Mouse (Mus musculus): ENCODE data around the gene Fam181a.

Fam181a gene

DNA sequence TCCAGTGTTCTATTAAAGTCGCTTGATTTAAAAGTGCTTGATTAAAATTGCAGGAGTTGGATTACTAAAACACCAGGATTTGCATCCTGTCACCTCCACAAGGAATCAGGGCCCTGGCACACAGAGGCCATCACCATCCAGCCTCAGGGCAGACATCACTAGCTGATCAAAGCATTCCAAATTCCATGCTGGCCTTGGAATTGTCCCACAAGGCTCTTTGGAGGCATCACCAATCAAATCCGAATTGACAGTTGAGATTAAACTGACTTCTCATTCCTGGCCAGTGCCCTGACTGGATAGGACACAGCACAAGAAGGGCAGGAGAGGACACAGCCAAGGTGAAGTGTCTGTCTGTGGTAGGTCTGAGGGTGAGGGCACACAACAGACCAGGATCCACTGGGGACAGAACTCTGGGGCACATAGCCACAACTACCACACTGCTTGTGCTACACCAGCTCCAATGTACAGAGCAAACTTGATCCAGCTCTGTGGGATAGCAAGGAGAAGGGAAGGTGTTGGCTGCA is at the start of gene Fam181a:
Fam181a (plus strand) TSS at position 232 of the 524 bp plus-strand sequence.
- DNase-seq (ENCODE audit: low spot score in 2 of 2): no peak

DNA sequence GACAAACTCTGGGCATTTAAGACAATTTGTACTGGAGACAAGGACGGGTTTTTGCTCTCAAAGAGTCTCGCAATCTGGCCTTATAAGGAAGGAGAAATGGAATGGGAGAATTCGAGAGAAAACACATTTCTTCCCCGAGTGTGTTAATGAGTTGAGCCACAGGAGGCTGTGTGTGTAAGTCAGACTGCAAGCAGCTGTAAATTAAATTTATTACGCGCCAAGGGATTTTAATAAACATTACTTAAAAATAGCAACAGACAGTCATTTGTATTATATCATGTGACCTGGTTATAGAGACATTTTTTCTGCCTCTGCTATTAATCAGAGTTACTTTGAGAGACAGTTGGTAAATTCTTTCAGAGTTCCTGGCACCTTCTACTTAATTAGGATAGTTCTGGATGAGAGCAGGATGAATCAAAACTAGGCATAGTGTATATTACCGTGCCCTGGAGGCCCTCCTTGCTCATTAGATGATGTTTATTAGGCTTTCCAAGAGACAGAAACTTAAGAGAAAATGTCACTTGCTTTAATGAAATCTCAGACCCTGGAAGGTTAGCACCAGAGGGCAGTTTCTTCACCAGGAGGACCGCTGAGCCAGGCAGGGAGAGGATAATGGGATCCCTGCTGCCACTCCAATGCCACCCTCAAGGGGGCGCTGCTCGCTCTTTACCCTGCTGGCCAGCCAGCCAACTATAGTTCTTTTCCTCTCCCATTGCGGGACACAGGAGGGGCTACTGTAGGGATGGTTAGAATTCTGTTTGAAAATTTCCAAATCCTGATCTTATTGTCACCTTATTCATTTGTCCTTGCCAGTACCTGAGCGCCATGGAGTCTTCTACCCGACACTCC is 48.5 kb upstream of the Fam181a start:
- DNase-seq (ENCODE audit: low spot score in 2 of 2): peak in 1 of 2 experiments; percentile 18

DNA sequence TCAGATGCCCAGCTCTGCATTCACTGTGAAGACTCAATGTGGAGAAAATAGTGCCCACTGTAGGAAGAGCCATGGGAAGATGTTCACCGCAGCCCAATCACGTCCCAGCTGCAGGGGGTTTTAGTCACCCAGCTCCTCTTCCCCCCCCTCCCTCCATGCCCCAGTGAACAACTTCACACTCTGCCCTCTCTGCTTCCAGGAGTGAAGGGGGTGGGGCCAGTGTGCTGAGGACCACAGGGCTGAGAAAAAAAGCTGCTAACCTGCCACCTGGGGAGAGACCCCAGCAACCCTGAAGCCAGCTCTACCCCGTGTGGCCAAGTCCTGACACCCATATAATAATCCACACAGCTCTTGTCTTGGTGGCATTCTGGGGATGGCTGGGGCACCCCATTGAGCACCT is 44.2 kb upstream of the Fam181a start:
- DNase-seq (ENCODE audit: low spot score in 2 of 2): no peak

DNA sequence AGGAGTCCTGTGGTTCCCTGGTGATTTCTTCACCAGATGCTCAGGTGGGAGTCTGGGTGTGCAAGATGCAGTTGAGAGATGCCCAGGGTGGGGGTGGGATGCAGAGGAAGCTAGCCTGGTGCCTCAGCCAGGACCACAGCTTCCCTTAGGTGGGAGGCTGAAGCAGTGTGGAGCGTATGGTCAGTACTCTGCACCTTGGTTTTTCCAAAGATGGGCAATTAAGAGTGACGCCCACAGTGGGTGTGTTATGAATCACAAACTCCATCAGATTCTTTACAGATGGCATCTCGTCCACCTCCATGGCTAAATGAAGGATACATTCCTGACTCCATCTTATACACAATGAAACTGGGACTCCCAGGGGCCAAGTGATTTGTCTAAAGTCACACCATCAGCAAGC is 38.6 kb upstream of the Fam181a start:
- DNase-seq (ENCODE audit: low spot score in 2 of 2): no peak

DNA sequence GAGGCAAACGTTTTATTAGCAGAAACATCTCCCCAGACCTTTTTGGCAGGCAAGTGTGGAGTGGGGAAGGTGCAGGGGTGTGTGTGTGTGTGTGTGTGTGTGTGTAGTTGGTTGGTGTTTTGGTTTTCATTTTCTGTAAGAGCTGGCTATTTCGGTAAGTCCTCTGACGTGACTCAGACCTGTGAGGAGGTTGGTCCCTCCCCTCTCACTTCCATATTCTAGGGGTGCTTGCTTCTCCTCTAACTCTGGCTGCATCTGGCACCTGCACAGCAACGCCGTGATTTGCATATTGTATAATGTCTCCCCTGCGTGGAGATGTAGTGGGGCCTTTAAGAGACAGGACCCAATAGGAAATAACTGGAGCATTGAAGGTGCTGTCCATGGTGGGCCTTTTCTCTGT is 37.7 kb upstream of the Fam181a start:
- no peak for DNase-seq (ENCODE audit: low spot score in 2 of 2)

DNA sequence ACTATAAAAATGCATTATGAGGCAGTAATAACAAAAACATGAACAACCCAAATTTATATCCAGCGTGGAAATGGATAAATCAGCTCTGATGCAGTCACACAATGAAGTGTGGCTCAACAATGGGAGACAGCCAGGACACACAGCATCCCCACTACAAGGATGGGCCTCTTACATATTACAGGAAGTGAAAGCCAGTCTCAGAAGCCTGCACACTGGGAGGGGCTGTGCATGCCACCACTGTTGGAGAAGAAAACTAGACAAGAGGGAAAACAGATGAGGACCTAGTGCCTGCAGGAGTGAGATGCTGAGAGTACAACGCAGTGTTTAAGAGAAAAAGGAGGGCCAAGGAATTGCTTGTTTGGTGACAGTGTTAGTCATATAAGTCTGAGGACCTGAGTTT is 37.0 kb upstream of the Fam181a start:
- no peak for DNase-seq (ENCODE audit: low spot score in 2 of 2)

DNA sequence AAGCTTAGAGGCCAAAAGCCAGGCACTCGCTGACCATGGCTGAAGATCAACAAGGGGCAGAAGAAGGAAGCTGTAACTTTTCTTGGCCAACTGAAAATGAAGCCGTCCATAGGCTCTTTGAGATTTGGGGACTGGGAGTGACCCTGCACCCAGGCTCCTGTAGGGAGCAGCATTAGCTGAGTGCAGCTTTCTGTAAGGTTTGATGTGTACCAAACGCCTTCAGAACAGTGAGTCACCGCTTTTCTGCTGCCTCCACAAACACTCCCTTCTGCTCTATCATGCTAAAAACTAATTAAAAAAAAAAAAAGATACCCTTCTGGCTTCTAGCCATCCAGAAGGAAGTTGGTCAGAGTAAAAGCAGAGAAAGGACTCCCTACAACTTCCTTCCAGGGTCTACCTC is 34.4 kb upstream of the Fam181a start:
- DNase-seq (ENCODE audit: low spot score in 2 of 2): no peak

DNA sequence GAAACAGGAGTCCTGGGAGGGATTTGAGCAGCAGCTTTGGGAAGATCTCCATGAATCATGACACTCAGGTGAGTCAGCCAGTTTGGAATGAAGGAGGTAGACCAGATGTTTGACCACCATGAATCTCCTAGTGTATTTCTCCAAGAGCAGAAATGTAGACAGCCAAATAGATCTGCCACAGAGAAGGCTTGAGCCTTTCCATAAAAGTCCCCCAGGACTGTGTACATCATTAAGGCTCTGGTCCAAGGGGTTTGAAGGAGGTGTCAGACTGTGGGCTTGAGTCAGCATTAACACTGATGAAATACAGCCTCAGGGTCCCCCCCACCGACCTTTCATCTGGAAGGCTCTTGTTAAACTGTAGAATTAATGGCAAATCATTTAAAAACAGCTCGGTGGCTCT is 29.3 kb upstream of the Fam181a start:
- no peak for DNase-seq (ENCODE audit: low spot score in 2 of 2)

DNA sequence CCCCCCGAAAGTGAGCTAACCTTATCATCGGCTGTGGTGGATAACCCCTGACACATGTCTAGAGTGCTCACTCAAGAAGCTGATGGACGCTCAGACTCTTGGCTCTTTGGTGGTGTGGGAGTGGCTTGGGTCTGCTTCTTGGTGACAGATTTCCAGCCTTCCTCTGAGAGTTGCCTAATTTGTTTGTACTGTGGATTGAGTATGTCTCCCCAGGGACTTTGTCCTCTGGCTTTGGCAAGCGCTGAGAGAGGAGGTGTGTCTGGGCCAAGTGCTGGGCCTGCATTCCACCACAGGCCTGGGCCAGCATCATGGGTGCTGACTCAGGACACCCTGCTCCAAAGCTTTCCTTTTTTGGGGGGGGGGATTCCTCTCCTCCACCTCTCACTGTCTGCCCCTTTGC is 28.9 kb upstream of the Fam181a start:
- DNase-seq (ENCODE audit: low spot score in 2 of 2): peak in 1 of 2 experiments; percentile 62

DNA sequence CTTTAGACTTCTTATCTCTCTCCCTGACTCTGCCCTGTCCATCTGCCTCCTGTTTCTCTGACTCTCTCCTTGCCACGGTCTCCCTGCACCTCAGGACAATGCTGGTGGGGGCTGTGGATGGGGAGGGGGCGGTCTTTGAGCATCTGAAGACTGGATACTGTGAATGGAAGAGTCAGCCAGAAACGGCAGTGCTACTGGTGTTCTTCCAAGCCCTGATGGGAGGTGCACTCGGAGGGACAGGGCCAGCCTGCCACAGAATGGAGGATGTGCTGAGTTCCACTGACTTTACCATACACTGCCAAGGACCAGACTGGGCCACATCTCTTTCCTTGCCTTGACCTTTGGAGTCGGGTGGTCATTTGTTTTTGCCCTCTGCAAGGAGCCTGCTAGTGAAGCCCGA is 27.8 kb upstream of the Fam181a start:
- no peak for DNase-seq (ENCODE audit: low spot score in 2 of 2)

DNA sequence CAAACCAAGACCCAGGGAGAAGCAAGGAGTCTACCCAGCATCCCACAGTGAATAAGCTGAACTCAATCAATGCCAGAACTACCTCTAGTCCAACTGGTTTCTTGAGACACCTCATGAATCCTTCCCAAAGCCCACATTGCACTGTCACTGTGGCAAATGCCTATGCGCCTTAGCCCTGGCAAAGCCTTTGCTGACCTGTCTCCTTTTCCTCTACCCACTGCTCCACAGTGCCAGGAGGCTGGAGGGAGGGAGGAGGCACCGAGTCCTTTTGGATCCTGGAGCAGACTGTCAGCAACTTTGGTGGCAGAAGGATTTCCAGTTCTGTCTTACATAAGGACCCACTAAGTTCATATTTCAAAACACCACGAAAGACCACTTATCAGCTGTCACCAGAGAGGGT is 27.4 kb upstream of the Fam181a start:
- DNase-seq (ENCODE audit: low spot score in 2 of 2): no peak

DNA sequence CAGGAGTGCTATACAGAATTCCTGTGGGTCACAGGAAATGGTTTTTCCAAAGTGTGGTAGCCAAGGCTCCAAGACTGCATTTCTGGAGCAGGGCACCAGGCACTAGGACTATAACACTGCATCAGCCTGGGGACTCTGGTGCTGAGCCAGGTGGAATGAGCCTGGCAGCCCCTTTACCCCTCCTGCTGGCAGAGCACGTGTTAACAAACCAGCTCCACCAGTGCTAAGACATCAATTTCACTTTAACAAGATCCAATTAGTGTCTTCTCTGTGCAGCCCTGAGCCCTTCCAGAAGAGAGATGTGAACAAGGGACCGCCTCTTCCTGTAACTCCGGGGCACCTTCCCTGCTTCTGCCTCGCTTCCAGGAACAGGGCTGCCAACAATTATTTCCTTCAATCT is 23.5 kb upstream of the Fam181a start:
- DNase-seq (ENCODE audit: low spot score in 2 of 2): no peak

DNA sequence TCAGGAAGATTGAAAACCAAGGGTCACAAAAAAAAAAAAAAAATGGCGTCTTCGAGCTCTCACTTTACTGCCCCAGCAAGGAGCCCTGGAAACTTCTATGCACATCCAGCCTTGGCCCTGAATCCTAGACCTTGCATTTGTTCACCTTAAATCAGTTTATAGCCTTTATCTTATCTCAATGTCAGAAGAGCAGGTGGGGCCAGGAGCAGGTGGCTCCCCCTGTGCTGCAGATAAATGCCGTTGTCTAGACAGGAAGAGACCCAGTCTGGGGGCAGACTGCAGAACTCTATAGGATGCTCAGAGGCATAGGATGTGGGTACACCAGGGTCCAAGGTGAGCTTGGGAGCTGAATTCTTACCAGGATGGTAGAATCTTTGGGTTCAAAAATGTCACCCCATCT is 18.4 kb upstream of the Fam181a start:
- DNase-seq (ENCODE audit: low spot score in 2 of 2): no peak

DNA sequence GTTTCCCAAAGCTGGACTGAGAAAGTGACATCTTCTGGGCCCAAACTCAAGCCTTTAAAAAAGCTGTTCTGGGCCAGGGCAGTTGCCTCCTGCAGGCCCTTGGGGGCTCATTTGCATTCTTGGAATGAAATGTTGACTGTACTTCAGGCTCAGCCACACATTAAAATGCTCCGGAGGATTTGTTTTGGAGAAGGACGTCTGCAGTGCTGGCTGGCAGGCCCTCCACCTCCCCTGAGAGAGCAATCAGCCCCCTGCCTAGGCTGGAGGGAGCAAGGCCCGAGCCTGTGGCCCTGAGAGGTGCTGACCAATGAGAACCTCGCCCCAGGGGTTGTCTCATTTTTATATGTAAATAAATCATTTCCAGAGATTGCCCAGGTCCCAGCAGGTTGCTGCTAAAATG is 14.5 kb upstream of the Fam181a start:
- no peak for DNase-seq (ENCODE audit: low spot score in 2 of 2)

DNA sequence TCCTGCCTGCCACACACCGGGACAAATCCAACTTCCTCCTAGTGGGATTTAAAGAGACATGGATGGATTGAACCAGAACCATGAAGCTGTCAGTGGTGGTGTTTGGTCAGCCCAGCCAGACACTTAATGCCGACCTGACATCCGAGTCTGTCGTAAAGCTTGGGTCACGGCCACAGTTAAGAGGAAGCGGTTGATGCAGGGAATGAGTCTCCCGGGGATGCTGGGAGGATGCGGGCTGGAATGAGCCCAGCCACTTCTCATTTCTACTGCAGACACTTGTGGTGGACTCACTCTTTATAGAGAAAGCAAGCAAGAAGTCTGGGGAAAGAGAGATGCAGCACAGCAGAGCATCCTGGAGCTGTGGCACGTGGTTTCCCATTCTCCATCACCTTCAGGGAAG is 10.3 kb upstream of the Fam181a start:
- DNase-seq (ENCODE audit: low spot score in 2 of 2): no peak

DNA sequence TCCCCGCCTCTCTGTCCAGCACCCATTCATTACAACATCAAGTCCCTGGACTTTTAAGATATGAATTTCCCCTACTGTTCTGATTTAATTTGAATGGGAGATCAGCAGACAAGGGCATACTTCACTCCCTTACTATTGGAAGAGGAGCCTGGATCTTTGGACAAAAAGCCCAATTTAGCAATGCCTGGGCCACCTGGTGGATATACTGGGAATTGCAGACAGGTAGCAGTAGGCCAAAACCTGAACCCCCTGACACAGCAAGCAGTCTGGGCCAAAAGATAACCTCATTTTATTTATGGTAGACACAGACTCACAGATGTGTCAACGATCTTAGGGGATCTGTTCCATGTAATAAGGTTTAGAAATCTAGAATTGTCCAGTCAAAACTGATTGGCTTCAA is 9.1 kb upstream of the Fam181a start:
- DNase-seq (ENCODE audit: low spot score in 2 of 2): peak; percentile 39 to 41

DNA sequence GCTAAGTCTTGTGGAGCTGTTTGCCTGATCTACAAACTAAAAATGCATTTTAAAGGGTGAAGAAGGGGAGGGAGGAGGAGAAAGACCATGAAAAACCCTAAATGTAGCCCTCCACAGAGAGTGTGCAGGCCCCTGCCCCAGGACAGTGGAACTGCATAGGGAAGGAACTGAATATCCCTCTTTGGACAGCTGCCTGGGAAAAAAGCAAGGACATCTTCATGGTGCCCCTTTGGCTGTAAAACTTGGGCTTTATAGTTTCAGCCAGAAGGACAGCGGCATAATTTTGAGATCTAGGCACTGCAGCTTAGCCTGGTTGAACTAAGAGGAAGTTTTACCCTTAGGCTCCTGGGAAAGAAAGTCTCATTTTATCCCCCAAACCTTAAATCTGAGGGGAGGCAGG is 7.8 kb upstream of the Fam181a start:
- DNase-seq (ENCODE audit: low spot score in 2 of 2): no peak

DNA sequence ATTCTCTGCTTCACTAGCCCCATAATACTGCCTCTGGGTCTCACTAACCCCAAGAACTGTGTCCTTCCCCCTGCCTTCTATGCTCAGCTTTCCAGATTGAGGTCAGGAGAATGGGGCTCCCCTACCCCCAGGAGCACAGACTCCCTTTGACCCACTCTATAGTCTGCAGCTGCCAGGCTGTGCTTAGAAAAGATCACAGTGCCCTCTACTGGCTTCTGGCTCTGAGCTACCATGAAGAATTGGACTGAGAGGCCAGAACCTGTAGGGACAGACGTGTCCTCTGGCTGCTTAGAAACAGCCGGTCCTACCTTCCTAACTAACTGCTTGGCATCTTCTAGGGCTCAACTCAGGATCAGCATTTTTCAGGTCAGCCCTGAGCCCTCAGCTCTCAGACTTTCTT is 4.6 kb upstream of the Fam181a start:
- DNase-seq (ENCODE audit: low spot score in 2 of 2): no peak

DNA sequence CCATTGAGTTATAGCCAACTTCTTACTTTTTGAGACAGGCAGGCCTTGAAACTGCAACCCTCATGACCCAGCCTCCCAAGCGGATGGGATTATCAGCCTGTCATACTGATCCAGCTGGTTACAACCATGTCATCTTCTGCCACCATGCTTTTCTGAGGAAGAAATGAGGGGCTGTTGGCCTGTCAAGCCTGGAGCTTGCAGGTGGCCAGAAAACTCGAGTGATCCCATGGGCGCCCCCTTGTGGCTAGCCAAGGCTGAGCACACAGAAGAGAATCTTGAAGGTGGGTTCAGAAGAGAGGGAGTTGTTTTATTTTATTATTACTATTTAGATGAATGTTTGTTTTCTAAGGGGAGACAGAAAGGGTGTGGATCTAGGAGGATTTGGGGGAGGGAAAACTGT is 4.1 kb upstream of the Fam181a start:
- no peak for DNase-seq (ENCODE audit: low spot score in 2 of 2)

DNA sequence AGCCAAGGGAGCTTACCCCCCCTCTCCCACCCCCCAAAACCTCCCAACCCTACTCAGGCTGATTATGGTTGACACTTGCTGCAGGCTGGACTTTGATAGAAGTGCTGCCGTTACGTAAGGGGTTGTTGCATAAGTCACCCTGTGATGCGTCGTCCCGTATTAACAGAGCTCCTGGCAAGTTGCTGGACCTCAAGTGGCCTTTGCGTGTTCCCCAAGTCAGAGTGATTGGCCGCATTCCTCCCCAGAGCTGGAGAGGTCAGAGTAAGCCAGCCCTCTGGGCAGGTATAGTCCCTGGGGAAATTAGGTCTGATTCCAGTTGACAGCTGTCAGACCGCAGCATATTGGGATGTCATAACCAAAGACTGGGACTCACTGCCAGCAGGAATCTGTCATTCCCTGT is 1.1 kb downstream of the Fam181a start:
- no peak for DNase-seq (ENCODE audit: low spot score in 2 of 2)

DNA sequence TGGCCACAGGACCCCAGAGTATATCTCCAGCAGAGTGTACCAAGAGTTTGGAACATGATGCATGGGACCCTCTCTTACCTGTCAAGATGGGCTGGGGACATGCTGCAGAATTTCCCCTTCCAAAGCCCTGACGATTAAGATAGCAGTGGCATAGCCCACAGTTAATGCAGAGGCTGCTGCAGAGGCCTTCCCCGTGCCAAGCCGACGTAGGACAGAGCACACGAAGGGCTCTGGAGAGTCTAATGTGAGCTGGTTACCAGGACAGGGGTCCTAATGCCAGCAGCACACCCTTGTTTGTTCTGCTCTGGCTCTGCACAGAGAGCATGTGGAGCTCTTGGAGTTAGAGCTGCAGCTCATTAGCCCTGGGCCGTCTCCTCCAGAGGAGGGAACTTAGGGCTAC is 2.5 kb downstream of the Fam181a start:
- DNase-seq (ENCODE audit: low spot score in 2 of 2): no peak

DNA sequence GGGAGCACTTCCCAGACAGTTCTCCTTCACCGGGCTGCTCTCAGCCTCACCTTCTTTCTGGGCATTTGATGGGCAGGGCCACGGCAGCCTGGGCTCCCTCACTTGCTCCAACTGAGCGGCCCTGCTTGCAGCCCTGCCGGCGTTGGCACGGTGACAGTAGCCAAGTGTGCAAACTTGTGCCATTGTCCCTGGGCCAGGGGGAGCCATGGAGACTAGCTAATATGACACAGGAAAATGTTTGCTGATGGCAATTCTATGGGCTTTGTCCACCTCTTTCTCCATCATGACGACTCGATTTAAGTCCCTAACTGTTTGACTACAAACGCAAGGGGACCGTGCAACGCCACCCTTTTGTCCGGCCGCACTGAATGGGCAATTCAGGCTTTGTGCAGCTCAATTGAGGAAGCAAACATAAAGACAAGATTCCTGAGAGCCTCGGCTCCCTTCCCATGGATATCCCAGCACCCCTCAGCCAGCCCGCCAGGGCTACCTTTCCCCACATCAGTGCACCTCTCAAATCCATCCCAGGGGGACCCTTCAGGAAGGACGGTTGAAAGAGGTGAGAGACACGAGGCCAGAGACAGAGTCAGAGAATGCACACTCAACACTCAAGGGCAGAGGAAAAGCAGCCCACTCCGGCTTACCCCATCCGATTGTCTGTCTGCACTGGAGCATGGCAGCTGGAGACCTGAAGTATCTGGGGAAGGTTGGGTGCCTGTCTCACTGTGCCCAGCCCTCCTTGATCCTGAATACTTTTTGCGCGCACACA is 3.3 kb downstream of the Fam181a start:
- DNase-seq (ENCODE audit: low spot score in 2 of 2): no peak
